Mouse (Mus musculus) central nervous system, embryonic 14 days (tissue): ENCODE measurements around the gene Gm5141. TPM values are rescaled to one million over a fixed set of nuclear protein-coding genes. Genes with fewer than 3 reads are reported as not detected.

ENCODE experiments used
- polyA plus RNA-seq: library from polyadenylated mRNA; depleted of rRNA; stranded (reverse); fragments of >200 nt; gene quantifications from 2 replicates; pipeline ENCODE4 v1.2.3, GENCODE M21; 2012; rRNA removed

Gm5141 gene
- 4.1 and 4.8 TPM in 2 replicates for polyA plus RNA-seq

DNA sequence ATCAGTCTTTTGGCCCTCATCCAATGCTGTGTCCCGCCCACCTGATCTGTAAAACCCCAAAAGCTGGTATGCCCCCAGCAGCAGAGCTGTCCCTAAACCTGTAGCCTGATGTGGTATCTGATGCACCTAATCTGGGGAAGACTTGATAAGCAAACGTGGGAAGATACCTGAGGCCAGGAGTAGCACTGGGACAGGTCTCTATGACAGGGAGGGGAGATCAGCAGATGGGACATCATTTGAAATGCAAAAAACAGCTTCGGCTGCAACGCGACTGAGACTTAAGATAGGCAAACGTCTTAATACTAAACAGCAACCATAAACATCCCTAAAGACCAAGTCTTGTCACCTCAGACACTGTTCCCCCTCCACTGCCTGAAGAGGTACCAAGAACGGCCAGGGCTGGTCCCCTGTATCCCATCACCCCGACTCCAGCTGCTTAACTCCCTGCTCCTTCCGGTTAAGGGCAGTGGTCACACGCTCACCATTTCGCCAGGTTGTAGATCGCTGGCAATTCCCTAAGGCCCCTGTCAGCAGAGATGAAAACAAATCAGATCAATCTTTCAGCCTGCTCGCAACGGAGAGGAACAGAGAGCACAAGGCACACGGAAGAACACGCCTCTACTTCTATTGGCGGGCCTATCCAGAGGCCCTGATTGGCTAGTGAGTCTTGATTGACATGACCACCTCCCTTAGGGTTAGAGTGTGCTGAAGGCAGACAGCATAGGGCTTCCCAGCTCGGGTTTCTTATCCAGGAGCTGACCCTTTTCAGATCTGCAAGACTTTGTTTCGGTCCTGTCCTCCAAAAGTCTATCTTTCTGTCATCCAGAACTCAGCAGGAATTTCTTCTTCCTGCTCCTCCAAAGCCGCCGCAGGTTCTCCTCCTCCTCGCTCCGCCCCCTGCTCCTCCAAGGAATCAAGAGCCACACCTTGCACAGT, at the start of gene Gm5141:
Gene Gm5141, minus strand, starts transcription at position 610 of the 936 bp plus-strand sequence.

DNA sequence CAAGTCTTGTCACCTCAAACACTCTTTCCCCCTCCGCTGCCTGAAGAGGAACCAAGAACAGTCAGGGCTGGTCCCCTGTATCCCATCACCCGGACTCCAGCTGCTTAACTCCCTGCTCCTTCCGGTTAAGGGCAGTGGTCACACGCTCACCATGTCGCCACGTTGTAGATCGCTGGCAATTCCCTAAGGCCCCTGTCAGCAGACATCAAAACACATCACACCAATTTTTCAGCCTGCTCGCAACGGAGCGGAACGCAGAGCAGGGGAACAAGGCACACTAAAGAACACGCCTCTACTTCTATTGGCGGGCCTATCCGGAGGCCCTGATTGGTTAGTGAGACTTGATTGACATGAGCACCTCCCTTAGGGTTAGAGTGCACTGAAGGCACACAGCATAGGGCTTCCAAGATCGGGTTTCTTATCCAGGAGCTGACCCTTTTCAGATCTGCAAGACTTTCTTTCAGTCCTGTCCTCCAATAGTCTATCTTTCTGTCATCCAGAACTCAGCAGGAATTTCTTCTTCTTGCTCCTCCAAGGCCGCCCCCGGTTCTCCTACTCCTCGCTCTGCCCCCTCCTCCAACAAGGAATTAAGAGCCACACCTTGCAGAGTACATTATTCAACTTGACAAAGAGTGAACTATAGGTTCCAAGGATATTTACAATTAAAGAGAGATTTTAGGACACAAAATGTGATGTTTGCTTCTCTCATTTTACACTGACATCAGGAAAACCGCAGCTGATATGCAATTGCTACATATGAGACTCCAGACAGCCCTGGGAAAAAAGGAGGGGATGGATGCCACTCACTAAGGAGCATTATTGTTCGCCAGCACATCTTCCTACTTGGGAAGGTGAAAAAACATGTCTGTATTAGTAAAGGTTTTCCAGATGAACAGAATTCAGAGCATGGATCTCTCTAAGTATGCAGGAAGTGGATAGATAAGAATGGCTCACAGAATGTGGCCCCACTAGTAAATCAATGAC, 24.9 kb downstream of the Gm5141 start, which contains the start of gene Platr25:
Gene Platr25, minus strand, starts transcription at position 278 of the 984 bp plus-strand sequence.

Other genes with a start within 250 kb of the Gm5141 start
- not detected in 2 replicates for gene Zfp935, start 227.3 kb downstream of the Gm5141 start, polyA plus RNA-seq
- 9.0 and 9.8 TPM in 2 replicates for gene Zfp934, start 214.6 kb downstream of the Gm5141 start, polyA plus RNA-seq
- 5.1 and 5.4 TPM in 2 replicates for gene 6720489N17Rik, start 161.6 kb downstream of the Gm5141 start, polyA plus RNA-seq
- 18.3 and 20.1 TPM in 2 replicates for gene Platr25, start 25.1 kb downstream of the Gm5141 start, polyA plus RNA-seq
- gene Fbp2, start 72.6 kb upstream of the Gm5141 start, polyA plus RNA-seq: 0.29 and 0.36 TPM in 2 replicates
- gene Fbp1, start 102.5 kb upstream of the Gm5141 start, polyA plus RNA-seq: 0.11 and 0.49 TPM in 2 replicates
- 31.6 and 61.6 TPM in 2 replicates for gene 2010111I01Rik, start 179.1 kb upstream of the Gm5141 start, polyA plus RNA-seq